Mouse (Mus musculus): ENCODE measurements around the gene Pigq. TPM values are rescaled to one million over a fixed set of nuclear protein-coding genes. Genes with fewer than 3 reads are reported as not detected.

Gene Pigq
- polyA plus RNA-seq, 1 experiment from 2014 or later, result 59.9 TPM

DNA sequence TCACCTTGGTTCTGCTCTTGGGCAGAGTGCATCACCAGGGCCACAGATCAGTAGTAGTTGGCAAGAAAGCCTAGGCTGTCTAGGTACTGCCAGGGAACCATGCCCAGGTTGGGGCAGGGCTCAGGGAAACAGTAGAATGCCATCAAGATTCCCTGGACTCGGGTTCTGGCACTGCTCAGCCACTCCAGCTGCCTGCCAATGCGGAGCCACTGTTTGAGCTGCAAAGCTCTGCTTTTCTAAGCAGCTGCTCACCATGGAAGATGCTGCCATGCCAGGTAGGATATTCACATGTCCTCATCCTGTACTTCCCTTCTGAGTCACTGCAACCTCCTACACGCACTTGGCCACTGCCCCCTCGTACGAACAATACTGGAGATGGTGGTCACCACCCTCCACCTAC, 36.1 kb upstream of the Pigq start:
- DNase-seq (ENCODE audit: low spot score), result no peak
- H3K27me3 ChIP-seq (replicated peaks; ENCODE audit: control insufficient read depth, insufficient read depth, low read length), result no peaks in the 10 kb centered on the region
- H3K36me3 ChIP-seq (ENCODE audit: control insufficient read depth, insufficient read depth, low read length), result no peaks in the 10 kb centered on the region
- H3K9me3 ChIP-seq (ENCODE audit: control insufficient read depth, low read length), result no peaks in the 10 kb centered on the region
- H3K4me1 ChIP-seq (replicated peaks; ENCODE audit: control insufficient read depth, insufficient read depth, low read length), result peaks cover 13% of the 10 kb centered on the region
- no peak overlapping the region for H3K4me3 ChIP-seq (ENCODE audit: low read depth, low read length)
- 89% methylated on average over 5 of the region's 5 CpGs for WGBS
- H3K27ac ChIP-seq (ENCODE audit: low read depth), result no peak overlapping the region
- no peak overlapping the region for H3K4me2 ChIP-seq (ENCODE audit: low read length)
- no peak for ATAC-seq (replicated peaks; ENCODE audit: low FRiP score, low TSS enrichment, low read depth)
- 0 out of 2 replicates have a peak overlapping the region, but pooled peaks have one; percentile 13 for H3K9ac ChIP-seq (ENCODE audit: low read length)

DNA sequence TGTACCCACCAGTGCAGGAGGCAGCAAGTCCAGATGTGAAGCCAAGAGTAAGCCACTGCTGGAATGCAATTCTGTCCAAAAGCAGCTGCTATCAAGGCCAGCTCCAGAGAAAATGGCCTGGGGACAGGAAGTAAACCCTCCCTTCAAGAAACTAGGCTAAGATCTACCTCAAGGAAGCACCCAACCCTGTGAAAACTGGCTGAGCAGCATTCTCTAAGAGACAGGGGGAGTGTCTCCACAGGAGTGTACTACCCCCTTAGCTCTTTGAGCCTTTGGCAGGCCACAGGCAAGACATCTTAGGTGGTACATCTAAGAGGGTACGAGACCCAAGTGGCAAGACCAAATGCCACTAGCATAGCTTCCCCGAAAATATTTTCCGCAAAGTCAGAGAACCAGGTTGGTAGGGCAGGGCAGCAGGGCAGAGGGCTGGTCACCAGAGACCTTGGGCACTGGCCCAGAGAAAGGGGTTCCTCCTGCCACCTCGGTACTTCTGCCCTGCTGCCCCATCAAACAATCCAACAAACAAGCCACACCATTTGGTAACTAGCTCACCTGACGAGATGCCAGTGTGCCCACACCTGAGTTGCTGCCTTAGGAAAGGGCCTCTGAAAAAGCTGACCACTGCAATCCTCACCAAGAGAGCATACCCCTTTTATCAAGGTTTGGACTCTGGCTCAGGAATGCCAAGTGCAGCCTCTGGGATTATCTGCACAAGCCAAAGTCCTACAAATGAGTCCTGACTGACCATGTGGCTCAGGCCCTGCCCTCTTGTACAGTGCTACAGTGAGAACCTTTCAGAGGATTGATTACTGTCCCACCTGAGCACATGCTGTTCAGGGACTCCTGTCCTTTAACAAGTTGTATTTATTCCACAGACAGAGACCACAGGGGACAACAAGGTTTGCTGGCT, 35.3 kb upstream of the Pigq start:
- H3K4me1 ChIP-seq (replicated peaks; ENCODE audit: control insufficient read depth, insufficient read depth, low read length), result peaks cover 13% of the 10 kb centered on the region
- ATAC-seq (replicated peaks; ENCODE audit: low FRiP score, low TSS enrichment, low read depth), result no peak
- no peak for DNase-seq (ENCODE audit: low spot score)
- no peaks in the 10 kb centered on the region for H3K27me3 ChIP-seq (replicated peaks; ENCODE audit: control insufficient read depth, insufficient read depth, low read length)
- no peaks in the 10 kb centered on the region for H3K36me3 ChIP-seq (ENCODE audit: control insufficient read depth, insufficient read depth, low read length)
- H3K4me2 ChIP-seq (ENCODE audit: low read length), result no peak overlapping the region
- no peaks in the 10 kb centered on the region for H3K9me3 ChIP-seq (ENCODE audit: control insufficient read depth, low read length)
- no peak overlapping the region for H3K27ac ChIP-seq (ENCODE audit: low read depth)
- 87% methylated on average over 5 of the region's 5 CpGs for WGBS
- no peak overlapping the region for H3K4me3 ChIP-seq (ENCODE audit: low read depth, low read length)
- H3K9ac ChIP-seq (ENCODE audit: low read length), result no peak overlapping the region

DNA sequence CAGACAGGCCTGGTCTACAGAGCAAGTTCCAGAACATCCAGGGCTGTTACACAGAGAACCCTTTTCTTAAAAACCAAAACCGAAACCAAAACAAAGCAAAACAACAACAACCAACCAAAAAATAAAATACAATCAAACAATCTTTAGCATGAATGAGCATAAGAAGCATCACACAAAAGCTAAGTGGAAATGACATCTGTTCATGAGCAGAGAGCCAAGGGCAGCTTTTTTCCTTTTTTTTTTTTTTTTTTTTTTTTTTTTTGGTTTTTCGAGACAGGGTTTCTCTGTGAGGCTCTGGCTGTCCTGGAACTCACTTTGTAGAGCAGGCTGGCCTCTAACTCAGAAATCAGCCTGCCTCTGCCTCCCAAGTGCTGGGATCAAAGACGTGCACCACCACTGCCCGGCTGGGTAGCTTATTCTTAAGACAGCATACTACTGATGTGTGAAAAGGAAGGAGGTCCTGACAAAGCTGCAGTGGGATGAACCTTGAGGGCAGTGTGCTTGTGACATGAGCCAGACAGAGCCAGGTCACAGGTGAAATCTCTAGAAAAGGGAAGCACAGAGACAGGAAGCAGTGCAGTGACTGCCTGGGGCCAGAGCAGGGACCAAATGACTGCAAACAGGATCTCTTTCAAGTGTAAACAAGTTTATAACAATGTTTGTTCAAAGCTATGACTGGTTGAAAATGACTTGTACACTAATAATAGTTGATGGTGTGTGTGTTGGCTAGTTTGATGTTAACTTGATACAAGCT, 26.4 kb upstream of the Pigq start:
- H3K27me3 ChIP-seq (replicated peaks; ENCODE audit: control insufficient read depth, insufficient read depth, low read length), result no peaks in the 10 kb centered on the region

DNA sequence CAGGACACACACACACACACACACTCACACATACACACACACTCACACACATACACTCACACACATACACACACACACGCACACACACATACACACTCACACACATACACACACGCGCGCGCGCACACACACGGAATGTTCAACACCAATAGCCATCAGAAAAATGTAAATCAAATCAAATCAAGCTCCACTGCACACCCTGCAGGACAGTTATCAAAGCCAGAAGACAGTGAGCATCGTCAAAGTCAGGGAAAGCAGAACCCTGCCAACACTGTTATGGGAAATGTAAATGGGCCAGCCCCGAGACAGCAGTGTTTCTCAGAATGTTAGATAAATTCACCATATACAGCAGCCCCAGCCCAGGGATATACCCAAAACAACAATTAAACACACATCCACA, 25.7 kb upstream of the Pigq start:
- H3K27ac ChIP-seq (ENCODE audit: low read depth), result no peak overlapping the region
- DNase-seq (ENCODE audit: low spot score) (no peak), ATAC-seq (replicated peaks; ENCODE audit: low FRiP score, low TSS enrichment, low read depth) (no peak)
- WGBS, result 90% methylated on average over 9 of the region's 9 CpGs
- H3K36me3 ChIP-seq (ENCODE audit: control insufficient read depth, insufficient read depth, low read length), result no peaks in the 10 kb centered on the region
- H3K4me2 ChIP-seq (ENCODE audit: low read length), result no peak overlapping the region
- H3K4me1 ChIP-seq (replicated peaks; ENCODE audit: control insufficient read depth, insufficient read depth, low read length), result peaks cover 14% of the 10 kb centered on the region
- no peak overlapping the region for H3K4me3 ChIP-seq (ENCODE audit: low read depth, low read length)
- H3K27me3 ChIP-seq (replicated peaks; ENCODE audit: control insufficient read depth, insufficient read depth, low read length), result no peaks in the 10 kb centered on the region
- no peak overlapping the region for H3K9ac ChIP-seq (ENCODE audit: low read length)
- no peaks in the 10 kb centered on the region for H3K9me3 ChIP-seq (ENCODE audit: control insufficient read depth, low read length)

More for the DNA sequence above, 26.4 kb upstream of the Pigq start:
- Histone ChIP-seq H3K4me1 (replicated peaks; ENCODE audit: control insufficient read depth, insufficient read depth, low read length) (peaks cover 14% of the 10 kb centered on the region), H3K27ac (ENCODE audit: low read depth) (no peak overlapping the region), H3K9ac (ENCODE audit: low read length) (no peak overlapping the region), H3K36me3 (ENCODE audit: control insufficient read depth, insufficient read depth, low read length) (no peaks in the 10 kb centered on the region), H3K9me3 (ENCODE audit: control insufficient read depth, low read length) (no peaks in the 10 kb centered on the region), H3K4me2 (ENCODE audit: low read length) (no peak overlapping the region), H3K4me3 (ENCODE audit: low read depth, low read length) (no peak overlapping the region)
- 92% methylated on average over 4 of the region's 4 CpGs for WGBS
- DNase-seq (ENCODE audit: low spot score) (no peak), ATAC-seq (replicated peaks; ENCODE audit: low FRiP score, low TSS enrichment, low read depth) (no peak)

- peak; percentile 81 for ATAC-seq (replicated peaks; ENCODE audit: low FRiP score, low TSS enrichment, low read depth)
- H3K4me1 ChIP-seq (replicated peaks; ENCODE audit: control insufficient read depth, insufficient read depth, low read length), result peaks cover 14% of the 10 kb centered on the region
- H3K27me3 ChIP-seq (replicated peaks; ENCODE audit: control insufficient read depth, insufficient read depth, low read length), result no peaks in the 10 kb centered on the region
- peak overlapping the region; percentile 6; the same call in 1 of the 2 replicates for H3K27ac ChIP-seq (ENCODE audit: low read depth)
- no peak overlapping the region for H3K9ac ChIP-seq (ENCODE audit: low read length)
- no peak overlapping the region for H3K4me3 ChIP-seq (ENCODE audit: low read depth, low read length)
- H3K36me3 ChIP-seq (ENCODE audit: control insufficient read depth, insufficient read depth, low read length), result peaks cover 13% of the 10 kb centered on the region
- WGBS, result 67% methylated on average over 1 of the region's 1 CpGs
- no peak for DNase-seq (ENCODE audit: low spot score)
- no peak overlapping the region for H3K4me2 ChIP-seq (ENCODE audit: low read length)
- no peaks in the 10 kb centered on the region for H3K9me3 ChIP-seq (ENCODE audit: control insufficient read depth, low read length)
Observed at GRCm38 (mm10) chr17:25968176-25968575, 23.4 kb upstream of the Pigq start.

DNA sequence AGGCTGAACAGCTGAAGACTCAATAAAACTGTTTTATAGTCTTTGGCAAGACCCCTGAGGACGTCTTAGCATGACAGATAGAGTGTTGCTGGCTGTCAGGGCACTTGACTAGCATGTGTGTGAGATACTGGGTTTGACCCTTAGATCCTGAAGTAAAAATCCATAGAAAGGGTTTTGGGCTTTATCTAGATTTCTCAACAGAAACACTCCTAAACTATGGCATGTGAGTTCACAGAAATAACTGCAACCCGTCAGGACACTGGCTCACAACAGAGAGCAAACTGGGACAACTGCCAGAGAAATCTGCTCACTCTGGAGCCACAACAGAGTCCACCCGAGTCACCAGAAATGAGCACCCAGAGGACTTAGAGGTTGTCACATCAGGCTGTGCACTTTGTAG, 22.9 kb upstream of the Pigq start:
- Histone ChIP-seq H3K9ac (ENCODE audit: low read length) (no peak overlapping the region), H3K36me3 (ENCODE audit: control insufficient read depth, insufficient read depth, low read length) (peaks cover 18% of the 10 kb centered on the region), H3K4me1 (replicated peaks; ENCODE audit: control insufficient read depth, insufficient read depth, low read length) (peaks cover 14% of the 10 kb centered on the region), H3K4me3 (ENCODE audit: low read depth, low read length) (no peak overlapping the region), H3K4me2 (ENCODE audit: low read length) (no peak overlapping the region), H3K27me3 (replicated peaks; ENCODE audit: control insufficient read depth, insufficient read depth, low read length) (no peaks in the 10 kb centered on the region), H3K9me3 (ENCODE audit: control insufficient read depth, low read length) (no peaks in the 10 kb centered on the region), H3K27ac (ENCODE audit: low read depth) (peak overlapping the region; percentile 6; the same call in 1 of the 2 replicates)
- 33% methylated on average over 3 of the region's 3 CpGs for WGBS
- DNase-seq (ENCODE audit: low spot score), result no peak
- ATAC-seq (replicated peaks; ENCODE audit: low FRiP score, low TSS enrichment, low read depth), result no peak

- Histone ChIP-seq H3K36me3 (ENCODE audit: control insufficient read depth, insufficient read depth, low read length) (peaks cover 45% of the 10 kb centered on the region), H3K9me3 (ENCODE audit: control insufficient read depth, low read length) (no peaks in the 10 kb centered on the region), H3K9ac (ENCODE audit: low read length) (no peak overlapping the region), H3K4me1 (replicated peaks; ENCODE audit: control insufficient read depth, insufficient read depth, low read length) (peaks cover 14% of the 10 kb centered on the region), H3K27ac (ENCODE audit: low read depth) (no peak overlapping the region), H3K4me2 (ENCODE audit: low read length) (no peak overlapping the region), H3K27me3 (replicated peaks; ENCODE audit: control insufficient read depth, insufficient read depth, low read length) (no peaks in the 10 kb centered on the region), H3K4me3 (ENCODE audit: low read depth, low read length) (no peak overlapping the region)
- no peak; the same call in 1 of the 2 replicates for ATAC-seq (replicated peaks; ENCODE audit: low FRiP score, low TSS enrichment, low read depth)
- no peak for DNase-seq (ENCODE audit: low spot score)
- 90% methylated on average over 7 of the region's 7 CpGs for WGBS
Observed at GRCm38 (mm10) chr17:25964271-25964670, 19.5 kb upstream of the Pigq start.

DNA sequence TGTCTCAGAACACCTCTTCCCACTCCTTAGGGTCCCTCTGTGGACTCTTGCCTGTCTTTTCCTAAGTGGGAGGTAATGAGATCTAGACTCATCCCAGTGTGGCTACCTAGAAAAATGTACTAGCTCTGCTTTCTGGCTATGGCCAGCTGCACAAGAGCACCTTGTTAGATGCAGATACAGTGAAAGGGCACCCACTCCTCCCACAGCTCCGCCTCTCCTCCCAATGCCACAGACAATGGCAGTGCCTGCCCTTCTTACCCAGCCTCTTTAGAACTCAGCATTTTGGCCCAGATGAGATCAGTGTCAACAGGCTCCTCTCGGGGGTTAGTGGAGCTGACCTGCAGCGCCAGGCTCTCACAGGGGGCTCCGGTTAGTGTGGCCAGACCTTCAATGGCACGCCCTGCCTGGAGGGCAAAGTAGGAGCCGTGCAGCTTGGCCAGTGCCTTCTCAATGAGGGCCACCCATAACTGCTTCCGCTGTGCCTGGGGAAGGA, 17.7 kb upstream of the Pigq start:
- H3K9ac ChIP-seq (ENCODE audit: low read length), result no peak overlapping the region
- DNase-seq (ENCODE audit: low spot score), result no peak
- peaks cover 61% of the 10 kb centered on the region for H3K36me3 ChIP-seq (ENCODE audit: control insufficient read depth, insufficient read depth, low read length)
- no peak overlapping the region for H3K4me2 ChIP-seq (ENCODE audit: low read length)
- H3K4me3 ChIP-seq (ENCODE audit: low read depth, low read length), result no peak overlapping the region
- H3K9me3 ChIP-seq (ENCODE audit: control insufficient read depth, low read length), result no peaks in the 10 kb centered on the region
- no peaks in the 10 kb centered on the region for H3K27me3 ChIP-seq (replicated peaks; ENCODE audit: control insufficient read depth, insufficient read depth, low read length)
- H3K27ac ChIP-seq (ENCODE audit: low read depth), result no peak overlapping the region
- ATAC-seq (replicated peaks; ENCODE audit: low FRiP score, low TSS enrichment, low read depth), result no peak
- 94% methylated on average over 7 of the region's 7 CpGs for WGBS
- H3K4me1 ChIP-seq (replicated peaks; ENCODE audit: control insufficient read depth, insufficient read depth, low read length), result peaks cover 3% of the 10 kb centered on the region; the same call in 1 of the 2 replicates
